Mouse (Mus musculus): ENCODE measurements around the gene Mapk10.

GRCm38 (mm10) chr5:103256144-103256543, 45.0 kb upstream of the Mapk10 start:
- no peak for TF ChIP-seq CTCF (IDR thresholded peaks at IDR 0.05; ENCODE audit: insufficient read depth, low read length)
- no peak for TF ChIP-seq POLR2A (IDR thresholded peaks at IDR 0.05; ENCODE audit: borderline replicate concordance, extremely low read depth, low read depth, low read length)
